Mouse (Mus musculus) kidney, adult 9 months (tissue): ENCODE data around the gene Rpl27.
"Not testable (repeated sequence)": the region's sequence is repeated elsewhere in the genome, so short reads cannot be mapped to it uniquely, and the experiment has no call there.

Experiments
- DNase-seq: peaks from one replicate; pipeline ENCODE4 v3.0.0; 2022

Rpl27 gene

DNA sequence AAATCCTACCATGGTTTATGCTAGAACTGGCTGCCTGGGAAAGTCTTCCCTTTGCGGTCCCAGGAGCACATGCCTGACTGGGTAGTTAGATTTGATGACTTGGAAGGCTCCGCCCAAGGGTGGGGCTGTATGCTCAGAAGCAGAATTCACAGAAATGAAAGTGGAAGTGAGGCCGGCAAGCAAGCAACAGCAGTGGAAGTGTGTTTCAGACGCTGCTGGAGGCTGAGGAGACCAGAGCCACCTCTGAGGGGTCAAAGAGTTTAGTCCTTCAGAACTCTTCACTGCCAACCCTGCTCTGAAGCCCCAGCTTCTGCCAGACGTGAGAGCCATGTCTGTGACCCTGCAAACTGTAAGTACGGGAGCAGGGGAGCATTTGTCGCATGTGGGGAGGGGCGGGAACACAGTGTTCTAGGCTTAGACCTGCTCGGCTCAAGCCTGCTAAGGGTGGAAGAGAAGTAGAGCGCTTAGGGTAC, 6.2 kb downstream of the Rpl27 start, which contains the start of gene Ifi35:
Gene Ifi35, plus strand, starts transcription at position 134 of the 473 bp plus-strand sequence.
- DNase-seq, result peak; percentile 86

DNA sequence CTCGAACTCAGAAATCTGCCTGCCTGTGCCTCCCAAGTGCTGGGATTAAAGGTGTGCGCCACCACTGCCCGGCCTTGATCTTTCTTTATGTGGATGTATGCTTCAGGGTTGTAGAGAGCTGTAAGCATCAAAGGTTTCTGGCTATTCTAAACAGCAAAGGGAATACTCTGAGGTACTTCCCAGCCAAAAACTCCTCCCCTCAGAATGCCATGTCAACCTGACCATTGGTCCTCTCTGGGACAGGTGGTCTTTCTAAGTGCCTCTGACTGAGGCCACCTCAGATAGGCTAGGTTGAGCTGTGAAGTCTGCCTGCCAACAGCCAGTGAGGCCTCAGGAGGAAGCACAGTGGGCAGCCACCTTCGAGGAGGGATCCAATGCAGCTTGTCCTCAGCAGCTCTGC, 6.8 kb downstream of the Rpl27 start:
- DNase-seq, result no peak

DNA sequence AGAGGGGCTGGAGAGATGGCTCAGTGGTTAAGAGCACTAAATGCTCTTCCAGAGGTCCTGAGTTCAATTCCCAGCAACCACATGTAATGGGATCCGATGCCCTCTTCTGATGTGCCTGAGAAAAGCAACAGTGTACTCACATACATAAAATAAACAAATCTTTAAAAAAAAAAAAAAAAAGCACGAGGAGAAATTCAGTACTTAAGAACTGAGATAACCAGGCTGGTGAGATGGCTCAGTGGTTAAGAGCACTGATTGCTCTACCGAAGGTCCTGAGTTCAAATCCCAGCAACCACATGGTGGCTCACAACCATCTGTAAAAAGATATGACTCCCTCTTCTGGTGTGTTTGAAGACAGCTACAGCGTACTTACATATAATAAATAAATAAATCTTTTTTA, 7.5 kb downstream of the Rpl27 start:
- DNase-seq, result not testable (repeated sequence)

DNA sequence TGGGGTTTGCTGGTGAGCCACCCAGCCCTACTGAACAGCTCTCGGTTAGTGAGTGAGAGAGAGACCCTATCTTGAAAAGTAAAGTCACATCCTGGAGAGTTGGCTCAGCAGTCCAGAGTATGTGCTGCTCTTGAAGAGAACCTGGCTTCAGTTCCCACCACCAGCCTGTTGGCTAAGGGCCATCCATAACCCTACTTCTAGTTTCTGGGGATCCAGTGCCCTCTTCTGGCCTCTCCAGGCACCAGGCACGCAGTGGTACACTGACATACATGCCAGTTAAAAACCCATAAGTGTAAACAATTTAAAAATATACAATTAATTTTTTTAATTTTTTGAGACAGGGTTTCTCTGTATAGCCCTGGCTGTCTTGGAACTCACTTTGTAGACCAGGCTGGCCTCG, 8.3 kb downstream of the Rpl27 start:
- DNase-seq, result no peak

DNA sequence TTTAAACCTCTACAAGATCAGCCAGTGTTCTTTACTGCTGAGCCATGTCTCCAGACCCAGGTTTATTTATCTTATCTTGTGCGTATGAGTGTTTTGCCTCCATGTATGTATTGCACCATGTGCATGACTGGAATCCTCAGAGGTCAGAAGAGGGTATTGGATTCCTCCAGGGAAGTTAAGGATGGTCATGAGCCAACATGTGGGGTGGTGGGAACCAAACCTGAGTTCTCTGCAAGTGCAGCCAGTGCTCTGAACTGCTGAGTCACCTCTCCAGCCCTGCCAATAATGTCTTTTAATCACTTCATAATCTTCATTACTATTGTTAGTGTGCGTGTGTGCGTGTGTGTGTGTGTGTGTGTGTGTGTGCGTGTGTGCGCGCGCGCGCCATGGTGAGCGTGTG, 9.4 kb downstream of the Rpl27 start:
- no peak for DNase-seq

DNA sequence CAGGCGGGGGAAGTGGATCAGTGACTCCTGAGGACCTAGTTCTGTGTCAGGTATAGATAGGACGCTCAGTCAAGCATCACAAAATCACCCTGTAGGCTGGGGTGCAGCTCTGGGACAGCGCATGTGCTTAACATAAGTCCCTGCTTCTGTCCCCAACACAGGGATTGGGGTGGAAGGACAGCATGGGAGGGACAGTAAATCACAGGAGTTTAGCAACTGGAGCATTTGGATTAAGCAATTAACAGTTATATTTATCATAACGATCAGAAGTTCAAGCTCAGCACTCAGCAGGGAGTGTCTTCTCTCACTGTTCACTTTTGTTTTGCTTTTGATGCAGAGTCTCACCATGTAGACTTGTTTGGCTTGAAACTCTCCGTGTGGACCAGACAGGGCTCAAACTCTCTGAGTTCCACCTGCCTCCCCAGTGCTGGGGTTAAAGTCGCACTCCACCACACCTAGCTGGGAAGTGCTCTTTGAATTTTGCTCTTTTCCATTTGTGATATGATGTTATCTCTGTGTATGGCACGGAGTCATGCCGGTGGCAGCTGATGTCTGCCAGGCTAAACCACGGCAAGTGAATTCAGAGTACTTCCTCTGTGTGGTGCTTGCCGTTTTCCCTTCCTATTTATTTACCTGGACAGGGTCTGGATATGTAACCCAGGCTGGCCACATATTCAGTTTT, 10.1 kb downstream of the Rpl27 start:
- no peak for DNase-seq

DNA sequence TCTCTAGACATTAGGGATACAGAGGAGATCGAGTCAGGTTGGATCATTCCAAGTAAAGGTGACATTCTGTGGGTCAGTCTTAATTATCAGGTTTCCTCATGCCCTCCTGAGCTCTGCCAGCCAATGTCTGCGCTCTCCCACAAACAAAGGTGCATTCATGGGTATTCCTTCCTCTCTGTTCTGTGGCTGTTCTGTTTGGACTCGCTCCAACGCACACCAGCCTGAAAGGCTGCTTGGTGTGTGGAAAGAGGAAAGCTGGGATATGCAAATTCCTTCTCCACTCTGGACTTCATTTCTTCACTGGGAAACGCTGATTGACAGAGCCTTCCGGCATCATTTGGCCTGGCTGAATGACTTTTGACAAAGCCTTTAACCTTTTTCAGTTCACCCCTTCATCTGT, 12.6 kb downstream of the Rpl27 start:
- DNase-seq, result no peak

DNA sequence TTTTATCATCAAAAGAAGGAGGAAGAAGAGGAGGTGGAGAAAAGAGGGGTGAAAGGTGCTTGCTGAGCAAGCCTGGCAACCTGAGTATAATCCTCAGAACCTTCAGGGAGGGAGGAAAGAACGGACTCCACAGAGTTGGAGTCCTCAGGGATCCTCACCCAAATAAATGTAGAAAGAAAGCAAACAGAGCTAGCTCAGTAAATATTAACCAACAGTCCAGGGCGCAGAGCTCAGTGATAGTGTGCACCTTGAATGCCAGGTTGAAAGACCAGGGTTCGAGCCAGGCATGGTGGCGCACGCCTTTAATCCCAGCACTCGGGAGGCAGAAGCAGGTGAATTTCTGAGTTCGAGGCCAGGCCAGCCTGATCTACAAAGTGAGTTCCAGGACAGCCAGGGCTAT, 13.5 kb downstream of the Rpl27 start:
- no peak for DNase-seq

DNA sequence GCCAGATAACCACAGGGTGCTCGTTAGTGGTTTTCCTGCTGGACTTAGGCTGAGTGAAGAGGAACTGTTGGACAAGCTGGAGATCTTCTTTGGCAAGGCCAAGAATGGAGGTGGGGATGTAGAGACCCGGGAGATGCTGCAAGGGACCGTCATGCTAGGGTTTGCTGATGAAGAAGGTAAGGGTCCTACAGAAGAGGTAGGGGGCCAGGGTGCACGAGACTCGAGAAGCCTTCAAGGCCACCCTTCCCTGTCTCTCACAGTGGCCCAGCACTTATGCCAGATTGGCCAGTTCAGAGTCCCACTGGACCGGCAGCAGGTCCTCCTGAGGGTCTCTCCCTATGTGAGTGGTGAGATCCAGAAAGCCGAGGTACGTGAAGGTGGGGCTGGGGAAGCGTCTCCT, 15.5 kb downstream of the Rpl27 start:
- no peak for DNase-seq

DNA sequence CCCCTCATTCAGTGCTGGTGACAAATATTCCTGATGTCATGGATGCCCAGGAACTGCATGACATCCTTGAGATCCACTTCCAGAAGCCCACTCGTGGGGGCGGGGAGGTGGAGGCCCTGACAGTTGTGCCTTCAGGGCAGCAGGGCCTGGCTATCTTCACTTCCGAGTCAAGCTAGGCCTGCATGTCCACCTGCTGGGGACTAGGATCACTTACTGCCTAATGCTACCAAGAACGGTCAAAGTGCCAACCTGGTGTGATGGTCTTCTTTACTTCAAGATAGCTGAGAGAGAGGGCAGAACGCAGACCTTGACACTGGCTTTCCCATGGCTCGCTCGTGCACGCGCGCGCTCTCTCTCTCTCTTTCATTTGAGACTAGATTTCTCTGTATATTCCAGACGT, 16.1 kb downstream of the Rpl27 start:
- DNase-seq, result no peak

DNA sequence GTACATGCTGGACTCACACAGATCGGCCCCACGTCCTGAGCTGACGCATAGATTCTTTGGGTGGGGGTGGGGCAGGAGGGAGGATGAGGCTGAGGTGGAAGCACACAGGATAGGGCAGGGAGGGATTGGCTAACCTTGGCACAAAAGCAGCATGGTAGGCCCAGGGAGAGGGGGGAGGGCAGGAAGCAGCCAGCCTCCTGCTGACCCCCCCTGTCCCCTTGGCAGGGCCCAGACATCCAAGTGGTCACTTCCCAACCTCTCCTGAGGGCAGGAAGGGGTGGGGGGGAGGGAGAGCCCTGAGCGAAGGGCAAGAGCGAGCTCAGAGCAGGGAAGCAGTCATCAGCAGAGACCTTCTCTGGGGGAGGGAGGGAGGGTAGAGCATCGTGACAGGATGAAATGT, 17.6 kb downstream of the Rpl27 start:
- no peak for DNase-seq

DNA sequence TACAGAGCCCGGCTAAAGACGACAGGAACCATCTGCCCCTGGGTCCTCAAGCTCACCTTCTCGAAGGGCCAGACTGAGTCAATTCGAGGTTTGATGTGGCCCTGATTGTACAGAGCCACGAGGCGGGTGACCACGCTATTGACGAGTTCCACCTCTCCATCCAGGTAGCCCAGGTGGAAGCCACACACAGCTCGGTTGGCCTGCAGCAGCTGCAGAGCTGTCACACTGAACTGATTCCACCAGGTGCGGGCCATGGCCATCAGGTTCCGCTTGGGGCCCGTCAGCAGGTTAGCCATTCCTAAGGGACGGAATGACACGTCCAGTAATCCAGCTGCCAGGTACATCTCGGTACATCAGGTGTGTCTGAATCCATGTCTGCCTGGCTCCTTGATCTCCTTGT, 18.2 kb downstream of the Rpl27 start:
- no peak for DNase-seq

DNA sequence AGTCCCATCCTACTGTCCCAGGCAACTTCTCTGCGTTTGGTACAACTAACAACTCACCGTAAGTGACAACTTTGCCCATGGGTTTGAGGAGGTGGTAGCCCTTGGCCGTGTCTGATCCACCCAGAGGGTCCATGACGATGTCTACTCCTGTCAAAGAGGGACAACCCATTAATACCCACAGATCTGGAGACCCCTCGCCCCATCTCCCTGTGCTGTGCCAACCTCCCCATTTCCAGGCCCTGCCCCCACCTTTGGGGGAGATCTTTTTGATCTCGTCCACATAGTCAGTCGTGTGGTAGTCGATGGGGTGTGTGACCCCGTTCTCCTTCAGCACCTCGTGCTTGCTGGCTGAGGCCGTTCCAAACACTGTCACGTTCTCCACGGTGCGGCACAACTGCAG, 20.0 kb downstream of the Rpl27 start:
- DNase-seq, result no peak

DNA sequence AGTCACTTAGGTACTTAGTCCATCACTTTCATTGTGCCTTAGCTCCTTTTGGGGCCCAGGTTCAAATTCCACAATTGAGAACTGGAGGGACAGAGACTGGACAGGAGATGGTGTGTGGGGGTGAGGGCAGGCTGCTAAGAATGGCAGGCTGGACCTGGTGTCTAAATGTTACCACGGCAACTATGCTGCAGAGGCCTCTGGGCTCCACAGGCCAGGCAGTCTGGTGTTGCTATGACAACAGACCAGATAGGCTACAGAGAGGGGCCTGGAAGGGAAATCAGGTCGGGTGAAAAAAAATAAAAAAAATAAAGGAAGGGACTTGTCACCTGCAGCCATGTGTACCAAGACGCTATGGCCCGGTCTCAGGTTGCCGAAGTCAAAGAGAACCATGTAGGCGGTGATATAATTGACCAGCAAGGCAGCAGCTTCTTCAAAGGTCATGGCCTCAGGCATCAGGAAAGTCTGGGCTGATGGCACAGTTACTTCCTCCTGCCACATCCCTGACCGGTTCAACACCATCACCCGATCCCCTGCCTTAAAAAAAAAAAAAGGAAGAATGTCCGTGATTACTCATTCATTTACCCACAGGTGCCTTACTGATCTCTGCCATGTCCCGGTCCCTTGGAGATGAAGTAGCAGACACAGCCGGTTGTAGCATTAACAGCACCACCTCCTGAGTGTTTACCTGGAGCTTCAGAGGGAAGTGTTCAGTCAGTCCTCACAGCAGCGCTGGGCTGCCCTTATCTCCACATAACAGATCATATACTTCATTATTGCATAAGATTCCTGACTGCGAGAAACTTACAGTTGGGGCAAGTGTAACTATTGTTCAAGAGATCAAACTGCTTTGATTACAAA, 20.7 kb downstream of the Rpl27 start:
- no peak for DNase-seq

DNA sequence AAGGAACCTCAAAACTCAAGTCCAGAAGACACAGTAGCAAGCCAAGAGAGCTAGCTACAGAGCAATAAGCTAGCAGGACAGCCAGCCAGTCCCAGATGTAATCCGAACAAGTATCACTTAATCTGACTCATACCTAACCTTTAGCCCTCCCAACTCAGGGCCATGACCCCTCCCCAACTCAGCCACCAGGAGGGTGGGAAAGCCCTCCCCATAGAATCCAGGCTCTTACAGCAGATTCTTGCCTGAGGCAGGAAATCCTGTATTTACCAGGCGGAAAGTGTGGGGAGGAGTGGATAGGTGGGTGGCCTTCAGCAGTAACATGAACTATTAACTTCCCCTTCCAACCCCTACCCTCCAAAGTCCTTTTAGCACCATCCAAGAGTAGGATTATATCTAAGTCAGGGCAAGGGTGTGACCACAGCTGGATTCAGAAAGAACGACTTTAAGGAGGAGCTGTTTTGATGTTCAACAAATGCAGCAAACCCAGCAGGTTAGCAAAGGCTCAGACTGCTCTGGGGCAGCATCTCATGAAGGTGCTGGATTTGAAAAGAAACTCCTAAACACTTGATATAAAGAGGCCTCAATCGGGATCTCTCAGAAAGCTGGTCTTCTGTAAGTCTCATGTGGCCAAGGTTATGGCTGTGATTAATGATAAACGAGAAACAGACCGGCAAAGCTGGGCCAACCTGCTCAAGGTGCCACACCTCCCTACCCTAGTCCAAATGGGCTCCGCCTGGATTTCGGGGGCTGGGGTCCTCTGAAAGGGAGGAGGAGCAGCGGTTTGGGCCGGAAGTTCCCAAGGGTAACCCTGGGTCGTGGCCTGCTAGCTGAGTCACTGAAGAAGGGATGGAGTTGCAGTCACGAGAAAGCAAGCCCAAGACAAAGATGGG, 22.4 kb downstream of the Rpl27 start, which contains the start of gene Rnd2:
Gene Rnd2, plus strand, starts transcription at position 789 of the 890 bp plus-strand sequence.
- DNase-seq, result peak; percentile 61

DNA sequence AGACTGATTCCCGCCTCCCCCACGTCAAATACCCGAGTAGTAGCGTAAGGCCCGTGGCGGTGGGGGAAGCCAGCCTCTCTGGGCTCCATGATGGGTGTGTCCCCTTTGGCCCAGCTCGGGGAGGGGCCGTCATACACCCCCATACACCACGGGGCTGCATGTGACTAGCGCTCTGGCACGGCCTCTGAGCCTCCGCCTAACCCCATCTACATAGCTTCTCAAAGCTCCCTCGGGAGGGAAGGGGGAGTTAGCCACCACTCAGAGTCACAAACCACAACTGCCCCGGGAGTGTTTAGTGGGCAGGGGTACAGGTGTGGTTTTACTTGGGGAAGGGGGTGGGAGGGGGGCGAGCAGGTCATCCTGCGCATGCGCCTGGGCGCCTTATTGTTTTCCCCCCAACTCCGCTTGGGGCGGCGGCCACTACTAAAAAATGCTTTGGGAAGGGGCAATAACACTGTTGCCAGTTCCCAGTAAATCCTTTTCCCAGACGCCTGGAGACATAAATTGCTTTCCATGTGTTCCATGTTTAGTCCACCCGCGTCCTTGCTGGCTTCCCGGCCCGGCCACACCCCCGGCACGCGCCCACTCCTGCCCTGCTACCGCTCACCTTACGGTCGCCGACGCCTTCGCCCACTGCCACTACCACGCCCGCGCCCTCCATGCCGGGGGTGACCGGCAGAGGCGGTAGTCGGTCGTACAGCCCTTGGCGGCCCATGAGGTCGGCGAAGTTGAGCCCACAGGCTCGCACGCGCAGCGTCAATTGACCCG, 23.2 kb downstream of the Rpl27 start:
- DNase-seq, result peak; percentile 65

DNA sequence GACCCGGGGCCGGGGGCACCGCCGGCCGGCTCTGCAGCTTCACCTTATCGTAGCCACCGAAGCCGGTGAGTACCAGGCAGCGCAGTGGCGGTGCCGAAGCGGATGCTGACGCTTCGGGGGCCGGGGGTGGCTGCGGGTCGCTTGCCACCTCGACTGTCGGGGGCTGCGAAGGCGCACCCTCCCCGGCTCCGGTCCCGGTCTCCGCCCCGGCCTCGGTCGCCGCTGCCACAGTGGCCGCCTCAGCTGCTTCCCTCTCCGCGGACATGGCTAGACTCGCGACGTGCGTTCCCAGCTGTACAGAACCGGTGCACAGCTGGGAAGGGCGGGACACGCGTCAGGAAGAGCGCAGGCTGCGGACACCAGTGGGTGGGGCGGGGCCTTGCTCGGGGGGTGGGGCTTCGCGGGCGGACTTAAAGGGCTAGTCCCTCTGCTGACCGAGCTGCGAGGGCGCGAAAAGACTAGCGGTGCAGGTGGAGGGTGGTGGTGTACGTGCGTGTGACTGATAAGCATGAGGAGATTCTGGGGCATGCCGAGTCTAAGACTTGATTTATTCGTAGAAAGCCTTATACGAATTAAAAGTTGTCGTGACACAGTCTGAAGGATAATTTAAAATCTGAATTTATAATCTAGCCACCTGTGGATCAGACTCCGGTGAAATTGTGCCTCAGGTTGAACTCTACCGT, 23.9 kb downstream of the Rpl27 start, which contains the start of gene Vat1:
Gene Vat1, minus strand, starts transcription at position 362 of the 683 bp plus-strand sequence.
- peak; percentile 63 for DNase-seq

DNA sequence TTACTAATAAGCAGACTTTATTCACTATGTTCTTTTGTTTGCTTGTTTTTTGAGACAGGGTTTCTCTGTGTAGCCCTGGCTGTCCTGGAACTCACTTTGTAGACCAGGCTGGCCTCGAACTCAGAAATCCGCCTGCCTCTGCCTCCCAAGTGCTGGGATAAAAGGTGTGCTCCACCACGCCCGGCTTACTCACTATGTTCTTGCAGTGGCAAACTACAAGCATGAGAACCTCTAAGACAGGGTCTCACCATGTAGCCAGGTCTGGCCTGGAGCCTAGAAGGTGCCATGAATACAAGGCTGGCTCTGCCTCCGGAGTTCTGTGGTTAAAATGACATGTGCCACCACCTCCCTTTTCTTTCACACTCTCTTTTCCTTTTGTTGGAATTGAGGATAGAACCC, 24.5 kb downstream of the Rpl27 start:
- DNase-seq, result not testable (repeated sequence)

DNA sequence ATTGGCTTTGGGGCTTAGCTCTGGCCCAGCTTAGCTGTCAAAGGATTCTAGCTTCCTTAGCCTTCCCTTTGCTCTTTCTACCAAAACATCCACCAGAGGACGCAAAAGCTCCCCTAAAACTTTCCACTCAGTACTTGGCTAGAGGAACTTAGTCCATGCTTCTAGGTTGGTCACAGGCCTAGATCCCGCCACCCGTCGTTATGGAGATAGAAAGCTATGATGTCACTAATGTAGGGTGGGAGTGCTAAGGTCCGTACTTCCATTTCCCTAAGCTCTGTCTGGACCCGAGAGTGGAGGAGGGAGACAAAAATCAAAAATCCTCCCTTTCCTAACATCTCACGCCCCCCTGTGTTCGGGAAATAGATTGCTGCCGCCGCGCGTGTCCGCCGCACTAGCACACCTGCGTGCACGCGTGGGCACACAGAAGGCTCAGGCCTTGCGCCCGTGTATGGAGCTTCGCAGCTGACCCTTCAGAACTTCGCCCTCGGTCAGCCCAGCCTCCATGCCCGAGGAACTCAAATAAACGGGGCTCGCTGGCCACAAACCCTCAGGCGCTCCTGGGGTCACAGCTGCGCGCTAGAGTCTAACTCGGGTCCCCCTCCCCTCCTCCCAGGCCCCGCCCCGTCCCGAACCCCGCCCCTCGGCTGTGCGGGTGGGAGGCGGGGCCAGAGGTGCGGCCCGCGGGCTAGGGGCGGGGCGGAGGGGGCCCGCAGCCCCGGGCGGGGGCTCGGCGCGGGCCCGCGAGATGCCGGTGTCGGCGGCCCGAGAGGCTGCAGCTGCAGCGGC, 25.6 kb downstream of the Rpl27 start:
- peak; percentile 86 for DNase-seq

DNA sequence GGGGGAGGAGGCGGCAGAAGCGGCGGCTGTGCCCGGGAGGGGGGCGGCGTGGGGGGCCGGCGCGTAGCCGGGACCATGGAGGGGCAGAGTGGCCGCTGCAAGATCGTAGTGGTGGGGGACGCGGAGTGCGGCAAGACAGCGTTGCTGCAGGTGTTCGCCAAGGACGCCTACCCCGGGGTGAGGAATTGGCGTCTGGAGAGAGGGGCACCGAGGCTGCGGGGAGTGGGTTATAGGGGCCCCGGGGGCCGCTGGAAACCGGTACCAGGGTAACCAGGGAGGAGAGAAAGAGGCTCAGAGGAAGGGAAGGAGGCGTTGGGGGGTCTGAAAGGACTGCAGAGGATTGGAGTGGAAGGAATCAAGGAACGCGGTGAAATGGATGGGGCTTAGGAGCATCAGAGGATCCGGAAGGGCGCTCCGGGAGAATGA, 26.2 kb downstream of the Rpl27 start:
- no peak for DNase-seq

DNA sequence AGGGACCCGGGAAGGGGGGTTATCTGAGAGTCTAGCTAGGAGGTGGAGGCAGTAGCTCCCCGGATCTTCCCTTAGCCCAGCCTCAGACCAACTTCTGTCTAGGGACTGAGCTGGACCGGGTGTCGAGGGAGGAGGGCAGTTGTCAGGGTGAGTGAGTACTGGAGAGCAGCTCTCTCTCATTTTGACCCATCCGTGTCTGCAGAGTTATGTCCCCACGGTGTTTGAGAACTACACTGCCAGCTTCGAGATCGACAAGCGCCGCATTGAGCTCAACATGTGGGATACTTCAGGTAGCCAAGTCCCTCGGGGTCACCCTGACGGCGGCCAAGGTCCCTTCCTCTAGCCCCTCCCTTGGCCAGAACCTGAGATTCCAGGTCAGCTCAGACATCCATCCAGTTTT, 26.6 kb downstream of the Rpl27 start:
- DNase-seq, result no peak
